Mouse (Mus musculus) CD4-positive, CD25-positive, alpha-beta regulatory T cell, adult 4 months (primary cell): ENCODE results near the gene Fcho2. TPM values are rescaled to one million over a fixed set of nuclear protein-coding genes. Genes with fewer than 3 reads are reported as not detected.

Source experiments
- ATAC-seq: one replicate; pipeline ENCODE4 v1.8.0; 2017
- polyA plus RNA-seq, 2 experiments: library from polyadenylated mRNA; unstranded; fragments of 100-300 nt; shearing (Covaris generic); gene quantifications; one replicate each; pipeline ENCODE4 v1.2.1; 2017

The Fcho2 gene
- polyA plus RNA-seq, 2 experiments from 2014 or later: 40.5 to 46.8 TPM

- ATAC-seq: no peak
These were observed 105.0 kb downstream of the Fcho2 start for GRCm38 (mm10) chr13:98710236-98710635.

- ATAC-seq: no peak
These were observed 109.7 kb downstream of the Fcho2 start for GRCm38 (mm10) chr13:98705501-98705900.

- ATAC-seq: no peak
These were observed 111.5 kb downstream of the Fcho2 start for GRCm38 (mm10) chr13:98703786-98704185.

- ATAC-seq: no peak
These were observed 112.9 kb downstream of the Fcho2 start for GRCm38 (mm10) chr13:98702361-98702760.

- ATAC-seq: no peak
These were observed 114.0 kb downstream of the Fcho2 start for GRCm38 (mm10) chr13:98701309-98701675.

- ATAC-seq: no peak
These were observed 114.5 kb downstream of the Fcho2 start for GRCm38 (mm10) chr13:98700661-98701308.

- ATAC-seq: no peak
These were observed 115.2 kb downstream of the Fcho2 start for GRCm38 (mm10) chr13:98699982-98700540.

GRCm38 (mm10) chr13:98699051-98699744, 116.1 kb downstream of the Fcho2 start:
- ATAC-seq: no peak

GRCm38 (mm10) chr13:98696716-98697115, 118.5 kb downstream of the Fcho2 start:
- no peak for ATAC-seq

GRCm38 (mm10) chr13:98695546-98695945, 119.7 kb downstream of the Fcho2 start:
- ATAC-seq: no peak

- no peak for ATAC-seq
These were observed 120.4 kb downstream of the Fcho2 start, which contains the start of gene Tmem171 for GRCm38 (mm10) chr13:98694773-98695314. Gene Tmem171 (minus strand): TSS chr13:98694834.

- ATAC-seq: no peak
These were observed 121.9 kb downstream of the Fcho2 start for GRCm38 (mm10) chr13:98693316-98693715.

GRCm38 (mm10) chr13:98691956-98692515, 123.2 kb downstream of the Fcho2 start:
- ATAC-seq: peak; percentile 23

- no peak for ATAC-seq
These were observed 124.4 kb downstream of the Fcho2 start for GRCm38 (mm10) chr13:98690886-98691285.

GRCm38 (mm10) chr13:98689605-98690290, 125.5 kb downstream of the Fcho2 start:
- no peak for ATAC-seq

- ATAC-seq: no peak
These were observed 127.3 kb downstream of the Fcho2 start for GRCm38 (mm10) chr13:98687931-98688330.

GRCm38 (mm10) chr13:98684144-98684900, 130.9 kb downstream of the Fcho2 start:
- ATAC-seq: no peak

GRCm38 (mm10) chr13:98683412-98683811, 131.8 kb downstream of the Fcho2 start:
- ATAC-seq: no peak

- no peak for ATAC-seq
These were observed 134.7 kb downstream of the Fcho2 start for GRCm38 (mm10) chr13:98680470-98681060.

GRCm38 (mm10) chr13:98679631-98680041, 135.6 kb downstream of the Fcho2 start:
- no peak for ATAC-seq

GRCm38 (mm10) chr13:98679230-98679629, 136.0 kb downstream of the Fcho2 start:
- no peak for ATAC-seq
